Mouse (Mus musculus) limb, embryonic 15.5 days (tissue): Measurements from ENCODE around the gene Atp5l. TPM values are rescaled to one million over a fixed set of nuclear protein-coding genes. Genes with fewer than 3 reads are reported as not detected.

Source experiments
- ATAC-seq: fragments of 200-750 bp; cut with Nextera tagmentation; 2 replicates; pipeline ENCODE4 v1.8.0; 2017; ENCODE audit warnings: low read depth, moderate TSS enrichment; ENCODE audit not compliant: insufficient number of reproducible peaks, low FRiP score, low TSS enrichment
- H3K27ac ChIP-seq: fragments of 300-500 bp; sonication (generic); 2 replicates; pipeline ENCODE4 v1.5.1; 2015; ENCODE audit warnings: moderate library complexity, mild to moderate bottlenecking, inconsistent platforms
- H3K27me3 ChIP-seq: fragments of 300-500 bp; sonication (generic); 2 replicates; pipeline ENCODE4 v1.6.1; 2015; ENCODE audit warnings: inconsistent platforms
- H3K36me3 ChIP-seq: fragments of 300-500 bp; sonication (generic); 2 replicates; pipeline ENCODE4 v1.6.1; 2015; ENCODE audit warnings: inconsistent platforms
- H3K4me1 ChIP-seq: fragments of 300-500 bp; sonication (generic); 2 replicates; pipeline ENCODE4 v1.6.1; 2015; ENCODE audit warnings: inconsistent platforms
- H3K4me2 ChIP-seq: fragments of 300-500 bp; sonication (generic); 2 replicates; pipeline ENCODE4 v1.6.1; 2015; ENCODE audit warnings: mild to moderate bottlenecking, inconsistent platforms
- H3K4me3 ChIP-seq: fragments of 300-500 bp; sonication (generic); 2 replicates; pipeline ENCODE4 v1.5.1; 2015; ENCODE audit warnings: mild to moderate bottlenecking, inconsistent platforms
- H3K9ac ChIP-seq: fragments of 300-500 bp; sonication (generic); 2 replicates; pipeline ENCODE4 v1.6.1; 2015; ENCODE audit warnings: inconsistent platforms
- H3K9me3 ChIP-seq: fragments of 300-500 bp; sonication (generic); 2 replicates; pipeline ENCODE4 v1.6.1; 2016; ENCODE audit warnings: inconsistent platforms
- WGBS: fragments of 180-500 bp; shearing (Covaris S2); methylation state at CpG from one replicate; pipeline ENCODE4 v1.1.7; 2015; 5-methylcytosine and 5-hydroxymethylcytosine counted together
- polyA plus RNA-seq: library from polyadenylated mRNA; unstranded; fragments of >200 nt; fragmentation: Nextera tagmentation; extraction: Ambion mirVana; gene quantifications from 2 replicates; pipeline ENCODE4 v1.2.1, GENCODE M21; 2015

Gene Atp5l
- polyA plus RNA-seq, 1 experiment from 2014 or later = 652 TPM

GRCm38 (mm10) chr9:44877686-44878085 lies 42.9 kb downstream of the Atp5l start:
- H3K4me1 ChIP-seq = peaks cover 65% of the 10 kb centered on the region
- ATAC-seq = no peak
- WGBS = 73% methylated on average over 7 of the region's 7 CpGs

GRCm38 (mm10) chr9:44875476-44875875 lies 45.1 kb downstream of the Atp5l start:
- 57% methylated on average over 7 of the region's 7 CpGs for WGBS
- no peak overlapping the region for H3K4me2 ChIP-seq
- peaks cover 64% of the 10 kb centered on the region for H3K4me1 ChIP-seq
- ATAC-seq = no peak
- no peaks in the 10 kb centered on the region for H3K9me3 ChIP-seq
- H3K27ac ChIP-seq = no peak overlapping the region
- H3K36me3 ChIP-seq = no peaks in the 10 kb centered on the region
- H3K9ac ChIP-seq = no peak overlapping the region
- H3K4me3 ChIP-seq = no peak overlapping the region
- no peaks in the 10 kb centered on the region for H3K27me3 ChIP-seq

More at GRCm38 (mm10) chr9:44877686-44878085, 42.9 kb downstream of the Atp5l start:
- Histone ChIP-seq H3K9ac (no peak overlapping the region), H3K4me3 (no peak overlapping the region), H3K27me3 (no peaks in the 10 kb centered on the region), H3K4me2 (no peak overlapping the region), H3K27ac (no peak overlapping the region), H3K36me3 (no peaks in the 10 kb centered on the region), H3K9me3 (no peaks in the 10 kb centered on the region)

GRCm38 (mm10) chr9:44874198-44874597 lies 46.3 kb downstream of the Atp5l start:
- H3K9ac ChIP-seq = no peak overlapping the region
- H3K36me3 ChIP-seq = no peaks in the 10 kb centered on the region; the same call in 1 of the 2 replicates
- ATAC-seq = no peak
- H3K27me3 ChIP-seq = no peaks in the 10 kb centered on the region
- peaks cover 58% of the 10 kb centered on the region for H3K4me1 ChIP-seq
- peak overlapping the region; percentile 27; the same call in 1 of the 2 replicates for H3K27ac ChIP-seq
- no peak overlapping the region for H3K4me2 ChIP-seq
- no peak overlapping the region for H3K4me3 ChIP-seq
- no peaks in the 10 kb centered on the region for H3K9me3 ChIP-seq

- H3K9ac ChIP-seq = no peak overlapping the region
- no peak overlapping the region for H3K4me2 ChIP-seq
- H3K27me3 ChIP-seq = no peaks in the 10 kb centered on the region
- ATAC-seq = no peak
- 35% methylated on average over 5 of the region's 5 CpGs for WGBS
- H3K4me1 ChIP-seq = peaks cover 53% of the 10 kb centered on the region
- H3K9me3 ChIP-seq = no peaks in the 10 kb centered on the region
- H3K36me3 ChIP-seq = no peaks in the 10 kb centered on the region; the same call in 1 of the 2 replicates
- H3K27ac ChIP-seq = no peak overlapping the region
- H3K4me3 ChIP-seq = no peak overlapping the region
Measured at GRCm38 (mm10) chr9:44873665-44874064, 46.9 kb downstream of the Atp5l start.

GRCm38 (mm10) chr9:44868336-44869094 lies 52.0 kb downstream of the Atp5l start:
- Histone ChIP-seq H3K4me3 (no peak overlapping the region), H3K9me3 (no peaks in the 10 kb centered on the region), H3K4me2 (no peak overlapping the region), H3K36me3 (peaks cover 16% of the 10 kb centered on the region), H3K27me3 (no peaks in the 10 kb centered on the region), H3K4me1 (peaks cover 12% of the 10 kb centered on the region), H3K27ac (no peak overlapping the region), H3K9ac (no peak overlapping the region)
- WGBS = 70% methylated on average over 13 of the region's 13 CpGs
- no peak for ATAC-seq

GRCm38 (mm10) chr9:44867664-44868063 lies 52.9 kb downstream of the Atp5l start:
- no peak for ATAC-seq
- peaks cover 9% of the 10 kb centered on the region for H3K4me1 ChIP-seq
- H3K9ac ChIP-seq = no peak overlapping the region
- 86% methylated on average over 3 of the region's 3 CpGs for WGBS
- H3K27ac ChIP-seq = no peak overlapping the region
- no peak overlapping the region for H3K4me2 ChIP-seq
- no peaks in the 10 kb centered on the region for H3K27me3 ChIP-seq
- H3K36me3 ChIP-seq = peaks cover 22% of the 10 kb centered on the region
- no peak overlapping the region for H3K4me3 ChIP-seq
- H3K9me3 ChIP-seq = no peaks in the 10 kb centered on the region

GRCm38 (mm10) chr9:44866501-44867240 lies 53.9 kb downstream of the Atp5l start:
- H3K9ac ChIP-seq = no peak overlapping the region
- H3K9me3 ChIP-seq = no peaks in the 10 kb centered on the region
- no peak overlapping the region for H3K4me2 ChIP-seq
- H3K27ac ChIP-seq = no peak overlapping the region
- H3K4me1 ChIP-seq = peaks cover 9% of the 10 kb centered on the region
- ATAC-seq = no peak
- WGBS = 66% methylated on average over 9 of the region's 9 CpGs
- no peaks in the 10 kb centered on the region for H3K27me3 ChIP-seq
- H3K4me3 ChIP-seq = no peak overlapping the region
- peaks cover 32% of the 10 kb centered on the region for H3K36me3 ChIP-seq

Other genes starting within 250 kb of the Atp5l start
- not detected in 2 replicates for gene Treh, start 247.5 kb downstream of the Atp5l start, polyA plus RNA-seq
- 37.8 and 39.2 TPM in 2 replicates for gene Phldb1, start 185.5 kb downstream of the Atp5l start, polyA plus RNA-seq
- 221 and 223 TPM in 2 replicates for gene Arcn1, start 152.9 kb downstream of the Atp5l start, polyA plus RNA-seq
- gene Ift46, start 152.8 kb downstream of the Atp5l start, polyA plus RNA-seq = 106 and 117 TPM in 2 replicates
- gene Tmem25, start 121.4 kb downstream of the Atp5l start, polyA plus RNA-seq = 2.3 and 2.6 TPM in 2 replicates
- 0.56 and 0.65 TPM in 2 replicates for gene Ttc36, start 117.7 kb downstream of the Atp5l start, polyA plus RNA-seq
- gene Kmt2a, start 39.4 kb downstream of the Atp5l start, polyA plus RNA-seq = 12.4 and 13.7 TPM in 2 replicates
- 23.9 and 24.8 TPM in 2 replicates for gene Ube4a, start 44.9 kb upstream of the Atp5l start, polyA plus RNA-seq
- gene Cd3g, start 59.7 kb upstream of the Atp5l start, polyA plus RNA-seq = 0.51 and 0.76 TPM in 2 replicates
- gene Cd3d, start 61.0 kb upstream of the Atp5l start, polyA plus RNA-seq = 0.28 TPM in 1 of 2 replicates, not detected in the other
- 0.38 and 0.45 TPM in 2 replicates for gene Cd3e, start 88.9 kb upstream of the Atp5l start, polyA plus RNA-seq
- gene Mpzl2, start 119.1 kb upstream of the Atp5l start, polyA plus RNA-seq = 41.0 and 46.0 TPM in 2 replicates
- 13.9 and 16.3 TPM in 2 replicates for gene Mpzl3, start 134.4 kb upstream of the Atp5l start, polyA plus RNA-seq
- 0.37 and 0.63 TPM in 2 replicates for gene Jaml, start 158.4 kb upstream of the Atp5l start, polyA plus RNA-seq
- gene Scn2b, start 197.0 kb upstream of the Atp5l start, polyA plus RNA-seq = 4.6 and 4.9 TPM in 2 replicates
- gene Scn4b, start 217.7 kb upstream of the Atp5l start, polyA plus RNA-seq = 0.46 and 0.86 TPM in 2 replicates